ENCODE assay signal across 10 mouse cellular contexts in the genomic region with DNA sequence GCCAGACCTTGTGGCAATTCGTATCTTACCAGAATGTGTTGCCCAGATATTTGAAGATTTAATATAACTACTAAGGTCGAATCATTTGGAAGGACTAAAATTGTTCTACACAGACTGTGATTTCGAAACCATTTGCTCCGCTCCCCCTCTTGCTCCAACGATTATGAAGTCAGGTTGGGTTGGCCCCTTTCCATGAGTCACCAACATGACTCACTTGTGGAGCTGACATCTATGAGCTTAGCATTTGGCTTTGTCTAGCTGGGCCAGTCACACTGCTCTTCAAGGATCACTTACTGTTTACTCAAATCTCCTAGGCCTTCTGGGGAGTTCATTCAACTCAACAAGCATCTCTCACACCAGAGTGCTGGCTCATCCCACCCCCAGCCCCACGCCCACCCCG. TPM values are rescaled to one million over a fixed set of nuclear protein-coding genes. Genes with fewer than 3 reads are reported as not detected.
DNase-seq lines count a peak whose midpoint lies in the region; ATAC-seq and TF ChIP-seq lines count a peak whose summit lies in the region.
"Had no signal": no experiment of that assay in that cellular context is flagged by ENCODE, and none has a peak within 500 bp of the region (broad histone marks: within the 10 kb centered on the region; RNA-seq: fewer than 3 reads in every experiment).

No protein-coding gene starts in this region.

- no peak for TF ChIP-seq EP300 in stomach, postnatal 0 days (optimal IDR thresholded peaks at IDR 0.05)

- H3K9me3 ChIP-seq in stomach, postnatal 0 days (ENCODE audit: control insufficient read depth, low read length) = no peaks in the 10 kb centered on the region
- H3K9me3 ChIP-seq in kidney, embryonic 14.5 days (ENCODE audit: control insufficient read depth, low read length) = no peaks in the 10 kb centered on the region
- H3K9me3 ChIP-seq in forebrain, embryonic 15.5 days = no peaks in the 10 kb centered on the region
- H3K9me3 ChIP-seq: forebrain, embryonic 10.5 days had no signal

- DNase-seq in ovary, postnatal 36 days (ENCODE audit: low spot score) = peak; percentile 32
- DNase-seq in ovary, postnatal 14 days (ENCODE audit: low spot score) = no peak
- DNase-seq in adrenal gland, postnatal 14 days = peak; percentile 89
- DNase-seq in induced T-regulatory cell, adult 2 months (ENCODE audit: low read depth) = peak; percentile 57
- DNase-seq in stomach, postnatal 0 days (ENCODE audit: low spot score) = peak; percentile 49
- DNase-seq: midbrain, embryonic 14.5 days had no signal

- H3K4me1 ChIP-seq in stomach, postnatal 0 days (replicated peaks; ENCODE audit: control insufficient read depth, insufficient read depth) = no peaks in the 10 kb centered on the region
- peaks cover 3% of the 10 kb centered on the region; the same call in 1 of the 2 replicates for H3K4me1 ChIP-seq in kidney, embryonic 14.5 days (ENCODE audit: control insufficient read depth, insufficient read depth, low read length)
- no peaks in the 10 kb centered on the region for H3K4me1 ChIP-seq in forebrain, embryonic 15.5 days

- 52% methylated on average over 7 of the region's 7 CpGs for WGBS in stomach, postnatal 0 days
- WGBS in kidney, embryonic 14.5 days = 91% methylated on average over 7 of the region's 7 CpGs
- WGBS in forebrain, embryonic 15.5 days = 89% methylated on average over 7 of the region's 7 CpGs

- no peaks in the 10 kb centered on the region for H3K27me3 ChIP-seq in stomach, postnatal 0 days (ENCODE audit: control insufficient read depth, insufficient read depth, low read length)
- H3K27me3 ChIP-seq in kidney, embryonic 14.5 days (ENCODE audit: control insufficient read depth, insufficient read depth, low read length) = no peaks in the 10 kb centered on the region
- no peaks in the 10 kb centered on the region for H3K27me3 ChIP-seq in forebrain, embryonic 15.5 days

- H3K27ac ChIP-seq in stomach, postnatal 0 days (replicated peaks) = peak overlapping the region; percentile 56
- H3K27ac ChIP-seq in kidney, embryonic 14.5 days (ENCODE audit: low read depth, low read length) = no peak overlapping the region
- no peak overlapping the region for H3K27ac ChIP-seq in forebrain, embryonic 15.5 days (replicated peaks)
- H3K27ac ChIP-seq: forebrain, embryonic 10.5 days had no signal

- ATAC-seq in stomach, postnatal 0 days (ENCODE audit: low FRiP score, low TSS enrichment) = peak; percentile 91
- ATAC-seq in kidney, embryonic 14.5 days (ENCODE audit: low FRiP score, low TSS enrichment) = no peak
- no peak for ATAC-seq in megakaryocyte-erythroid progenitor cell, adult 5-6 weeks (replicated peaks; ENCODE audit: low FRiP score, low TSS enrichment, poor library complexity, severe bottlenecking)
- no peak for ATAC-seq in forebrain, embryonic 15.5 days (replicated peaks)

- TF ChIP-seq CTCF in stomach, postnatal 0 days (IDR thresholded peaks at IDR 0.05; ENCODE audit: low read depth) = no peak

- H3K4me2 ChIP-seq in stomach, postnatal 0 days (replicated peaks; ENCODE audit: low read depth) = no peak overlapping the region
- no peak overlapping the region for H3K4me2 ChIP-seq in kidney, embryonic 14.5 days (replicated peaks; ENCODE audit: low read depth, low read length)
- no peak overlapping the region for H3K4me2 ChIP-seq in forebrain, embryonic 15.5 days (replicated peaks)

- H3K36me3 ChIP-seq in stomach, postnatal 0 days (ENCODE audit: control insufficient read depth, insufficient read depth, low read length) = no peaks in the 10 kb centered on the region
- H3K36me3 ChIP-seq in kidney, embryonic 14.5 days (ENCODE audit: control insufficient read depth, insufficient read depth, low read length) = no peaks in the 10 kb centered on the region
- H3K36me3 ChIP-seq in forebrain, embryonic 15.5 days = no peaks in the 10 kb centered on the region
- H3K36me3 ChIP-seq: forebrain, embryonic 10.5 days had no signal

- H3K4me3 ChIP-seq in stomach, postnatal 0 days (ENCODE audit: low read depth, low read length) = no peak overlapping the region
- no peak overlapping the region for H3K4me3 ChIP-seq in kidney, embryonic 14.5 days (ENCODE audit: low read length)
- no peak overlapping the region for H3K4me3 ChIP-seq in forebrain, embryonic 15.5 days
- H3K4me3 ChIP-seq: forebrain, embryonic 10.5 days had no signal

- H3K9ac ChIP-seq in stomach, postnatal 0 days (ENCODE audit: low read length) = no peak overlapping the region
- H3K9ac ChIP-seq in kidney, embryonic 14.5 days (ENCODE audit: low read depth, low read length) = no peak overlapping the region
- H3K9ac ChIP-seq in forebrain, embryonic 15.5 days (replicated peaks) = no peak overlapping the region

RNA-seq across cellular contexts. Expression of a gene that starts 7.8 kb away (rescaled TPM):
- total RNA-seq in adrenal gland, postnatal 14 days (2021) = 13.8 and 17.2 TPM in 2 replicates
- 4.2 and 4.3 TPM in 2 replicates for polyA plus RNA-seq in stomach, postnatal 0 days (2015; fragmentation: Nextera tagmentation; extraction: Ambion mirVana)
- polyA plus RNA-seq in kidney, embryonic 14.5 days (2014; fragmentation: Nextera tagmentation; extraction: Ambion mirVana) = 4.6 and 4.8 TPM in 2 replicates
- 6.1 and 7.8 TPM in 2 replicates for total RNA-seq in megakaryocyte-erythroid progenitor cell, adult 5-6 weeks (2014; fragmentation: Nextera tagmentation)
- 6.2 and 7.7 TPM in 2 replicates for total RNA-seq in megakaryocyte-erythroid progenitor cell, adult 5-6 weeks (2017)
- 0.59 and 0.83 TPM in 2 replicates for polyA plus RNA-seq in forebrain, embryonic 15.5 days (2015; fragmentation: Nextera tagmentation; extraction: Ambion mirVana)

RNA-seq across cellular contexts. Expression of a gene that starts 19.7 kb away (rescaled TPM):
- total RNA-seq in adrenal gland, postnatal 14 days (2021) = 48.4 and 59.5 TPM in 2 replicates
- 36.6 and 39.0 TPM in 2 replicates for polyA plus RNA-seq in stomach, postnatal 0 days (2015; fragmentation: Nextera tagmentation; extraction: Ambion mirVana)
- 69.2 and 86.8 TPM in 2 replicates for polyA plus RNA-seq in kidney, embryonic 14.5 days (2014; fragmentation: Nextera tagmentation; extraction: Ambion mirVana)
- 12.2 and 24.8 TPM in 2 replicates for total RNA-seq in megakaryocyte-erythroid progenitor cell, adult 5-6 weeks (2014; fragmentation: Nextera tagmentation)
- 19.6 and 30.9 TPM in 2 replicates for total RNA-seq in megakaryocyte-erythroid progenitor cell, adult 5-6 weeks (2017)
- polyA plus RNA-seq in forebrain, embryonic 15.5 days (2015; fragmentation: Nextera tagmentation; extraction: Ambion mirVana) = 129 and 131 TPM in 2 replicates

RNA-seq across cellular contexts. Expression of a gene that starts 39.4 kb away (rescaled TPM):
- total RNA-seq in adrenal gland, postnatal 14 days (2021) = 11.1 and 12.9 TPM in 2 replicates
- polyA plus RNA-seq in stomach, postnatal 0 days (2015; fragmentation: Nextera tagmentation; extraction: Ambion mirVana) = 7.3 and 11.2 TPM in 2 replicates
- polyA plus RNA-seq in kidney, embryonic 14.5 days (2014; fragmentation: Nextera tagmentation; extraction: Ambion mirVana) = 13.1 and 14.8 TPM in 2 replicates
- total RNA-seq in megakaryocyte-erythroid progenitor cell, adult 5-6 weeks (2014; fragmentation: Nextera tagmentation) = 5.7 and 7.1 TPM in 2 replicates
- 7.5 and 12.7 TPM in 2 replicates for total RNA-seq in megakaryocyte-erythroid progenitor cell, adult 5-6 weeks (2017)
- polyA plus RNA-seq in forebrain, embryonic 15.5 days (2015; fragmentation: Nextera tagmentation; extraction: Ambion mirVana) = 19.8 and 21.5 TPM in 2 replicates
